Mouse (Mus musculus) embryonic facial prominence, embryonic 12.5 days (tissue): ENCODE results near the gene Olfr1425. TPM values are rescaled to one million over a fixed set of nuclear protein-coding genes. Genes with fewer than 3 reads are reported as not detected.
"Not testable (repeated sequence)": the region's sequence is repeated elsewhere in the genome, so short reads cannot be mapped to it uniquely, and the experiment has no call there.

Source experiments
- ATAC-seq: fragments of 200-750 bp; cut with Nextera tagmentation; 2 replicates; pipeline ENCODE4 v1.8.0; 2017; ENCODE audit not compliant: insufficient number of reproducible peaks, insufficient read depth, low FRiP score, low TSS enrichment
- H3K27ac ChIP-seq: fragments of 300-500 bp; sonication (generic); 2 replicates; pipeline ENCODE4 v1.5.1; 2016; ENCODE audit warnings: mild to moderate bottlenecking
- H3K27me3 ChIP-seq: fragments of 300-500 bp; sonication (generic); 2 replicates; pipeline ENCODE4 v1.6.1; 2016; ENCODE audit warnings: mild to moderate bottlenecking, moderate library complexity
- H3K36me3 ChIP-seq: fragments of 300-500 bp; sonication (generic); 2 replicates; pipeline ENCODE4 v1.6.1; 2016; ENCODE audit warnings: mild to moderate bottlenecking
- H3K4me1 ChIP-seq: fragments of 300-500 bp; sonication (generic); 2 replicates; pipeline ENCODE4 v1.6.1; 2016
- H3K4me2 ChIP-seq: fragments of 300-500 bp; sonication (generic); replicated peaks from 2 replicates; pipeline ENCODE4 v1.6.1; 2016; ENCODE audit warnings: mild to moderate bottlenecking, moderate library complexity
- H3K4me3 ChIP-seq: fragments of 300-500 bp; sonication (generic); 2 replicates; pipeline ENCODE4 v1.5.1; 2016; ENCODE audit warnings: mild to moderate bottlenecking
- H3K9ac ChIP-seq: fragments of 300-500 bp; sonication (generic); 2 replicates; pipeline ENCODE4 v1.6.1; 2016; ENCODE audit warnings: mild to moderate bottlenecking, moderate library complexity
- H3K9me3 ChIP-seq: fragments of 300-500 bp; sonication (generic); 2 replicates; pipeline ENCODE4 v1.6.1; 2016; ENCODE audit warnings: mild to moderate bottlenecking, moderate library complexity
- WGBS: fragments of 180-500 bp; shearing (Covaris S2); methylation state at CpG from one replicate; pipeline ENCODE4 v1.1.7; 2016; 5-methylcytosine and 5-hydroxymethylcytosine counted together
- polyA plus RNA-seq: library from polyadenylated mRNA; unstranded; fragments of >200 nt; fragmentation: Nextera tagmentation; extraction: Ambion mirVana; gene quantifications from 2 replicates; pipeline ENCODE4 v1.2.1, GENCODE M21; 2016

The Olfr1425 gene
- not detected in 2 replicates for polyA plus RNA-seq

DNA sequence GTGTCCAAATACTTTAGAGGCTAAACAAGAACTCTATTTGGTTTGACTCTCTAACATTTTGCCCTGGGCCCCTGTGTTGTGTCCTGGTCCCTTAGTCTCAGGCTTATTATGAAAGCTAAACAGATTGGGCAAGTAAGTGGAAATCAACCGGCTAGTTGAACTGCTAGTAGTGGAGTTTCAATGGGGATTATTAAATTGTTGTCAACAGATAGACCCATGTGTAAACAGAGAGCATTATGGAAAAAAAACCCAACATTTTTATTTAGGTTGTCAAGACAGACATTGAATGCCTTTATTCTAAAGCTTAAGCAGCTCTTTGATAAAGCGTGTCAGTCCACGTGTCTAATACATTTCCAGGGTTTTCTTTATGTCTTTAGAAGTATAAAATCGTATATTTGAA, at the start of gene Olfr1425:
Olfr1425 (minus strand) TSS at position 101 of the 400 bp plus-strand sequence.
- H3K36me3 ChIP-seq, H3K27ac ChIP-seq, H3K9ac ChIP-seq, ATAC-seq, H3K27me3 ChIP-seq, H3K4me2 ChIP-seq, H3K4me1 ChIP-seq, H3K9me3 ChIP-seq, H3K4me3 ChIP-seq: not testable (repeated sequence)
- 82% methylated on average over 4 of the region's 4 CpGs for WGBS

DNA sequence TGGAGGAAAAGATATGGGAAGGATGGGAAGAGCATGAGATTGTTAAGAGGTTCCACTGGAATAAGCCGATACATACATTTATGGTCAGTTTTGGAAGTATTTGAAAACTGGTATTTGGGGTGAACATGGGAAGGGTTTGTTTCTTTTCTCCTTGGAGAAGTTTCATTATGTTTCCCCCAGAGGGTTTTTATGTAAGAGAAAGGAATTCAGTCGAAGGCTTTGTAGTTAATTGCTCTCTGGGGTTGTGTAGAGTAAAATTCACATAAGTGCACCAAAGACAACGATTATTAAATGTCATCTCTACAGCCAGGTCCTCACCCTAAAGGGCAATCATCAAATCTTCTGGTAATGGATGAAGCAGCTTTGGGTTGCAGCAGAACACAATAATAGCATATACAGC, 45.6 kb upstream of the Olfr1425 start, which contains the start of gene Olfr76:
Olfr76 (minus strand) TSS at position 101 of the 400 bp plus-strand sequence.
- ATAC-seq = no peak
- H3K27ac ChIP-seq = no peak within 1 kb of the TSS
- H3K4me3 ChIP-seq = no peak within 1 kb of the TSS
- H3K4me1 ChIP-seq = no peaks in the 10 kb centered on the region
- H3K4me2 ChIP-seq = no peak within 1 kb of the TSS
- no peaks in the 10 kb centered on the region for H3K9me3 ChIP-seq
- WGBS = 61% methylated on average over 3 of the region's 3 CpGs
- no peaks in the 10 kb centered on the region for H3K36me3 ChIP-seq
- no peak within 1 kb of the TSS for H3K9ac ChIP-seq
- H3K27me3 ChIP-seq = no peaks in the 10 kb centered on the region

DNA sequence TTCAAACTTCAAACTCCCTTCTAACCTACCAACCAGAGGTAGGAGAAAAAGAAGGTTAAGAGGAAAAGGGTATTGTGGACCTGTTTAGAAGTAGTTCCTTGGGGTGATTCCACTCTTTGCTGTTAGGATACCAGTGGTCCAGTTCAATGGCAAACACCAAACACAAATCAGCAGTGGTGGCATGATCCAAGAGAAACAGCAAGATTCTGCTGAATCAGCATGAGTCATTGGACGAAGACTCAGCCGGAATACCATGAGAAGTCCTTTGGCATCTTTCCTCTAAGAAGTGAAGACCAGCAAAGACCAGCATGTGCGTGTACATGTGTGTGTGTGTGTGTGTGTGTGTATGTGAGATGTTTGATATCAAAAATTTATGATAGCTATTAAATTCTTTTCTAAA, 38.9 kb upstream of the Olfr1425 start:
- no peak for ATAC-seq
- Histone ChIP-seq H3K4me1 (no peaks in the 10 kb centered on the region), H3K4me2 (no peak overlapping the region), H3K4me3 (no peak overlapping the region), H3K27me3 (no peaks in the 10 kb centered on the region), H3K9me3 (no peaks in the 10 kb centered on the region), H3K27ac (no peak overlapping the region), H3K36me3 (no peaks in the 10 kb centered on the region), H3K9ac (no peak overlapping the region)
- 86% methylated on average over 3 of the region's 3 CpGs for WGBS

DNA sequence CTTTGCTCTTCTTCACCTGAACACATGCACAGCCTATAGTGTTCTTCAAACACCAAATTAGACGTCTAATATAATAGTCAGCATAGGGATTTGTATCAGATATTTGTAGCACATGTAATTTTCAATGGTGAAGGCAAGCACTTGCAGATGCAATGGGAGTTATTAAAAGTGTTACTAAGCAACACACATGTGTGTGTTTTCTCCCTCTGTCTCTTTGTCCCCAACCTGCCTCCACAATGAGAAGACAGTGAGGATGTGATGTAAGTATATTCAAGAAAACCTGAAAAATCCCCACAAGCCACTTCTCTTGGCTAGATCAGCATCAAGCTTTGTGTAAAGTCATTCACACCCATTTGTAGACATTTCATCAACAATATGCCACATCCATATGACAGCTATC, 38.3 kb upstream of the Olfr1425 start, which contains the start of gene Olfr1428:
Olfr1428 (minus strand) TSS at position 101 of the 400 bp plus-strand sequence.
- 71% methylated on average over 1 of the region's 1 CpGs for WGBS
- H3K27ac ChIP-seq = no peak within 1 kb of the TSS

DNA sequence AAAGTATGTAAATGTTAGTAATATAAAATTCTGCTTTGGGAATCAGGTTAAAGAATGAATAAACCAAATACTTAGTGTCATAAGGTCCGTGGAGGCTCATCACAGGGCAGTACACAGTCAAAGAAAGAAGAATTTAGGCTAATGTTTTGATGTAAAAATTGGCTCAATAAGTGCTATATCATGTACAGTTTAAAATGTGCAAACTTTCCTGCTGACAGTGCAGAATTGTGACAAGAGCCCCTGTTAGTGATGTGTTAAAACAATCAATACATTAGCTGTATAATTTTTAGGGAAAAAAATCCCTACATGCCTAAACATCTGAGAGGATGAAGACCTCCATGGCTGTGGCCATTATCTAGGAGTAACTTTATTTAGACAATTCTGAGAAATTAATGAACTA, 36.3 kb upstream of the Olfr1425 start:
- Histone ChIP-seq H3K9me3 (no peaks in the 10 kb centered on the region), H3K4me3 (no peak overlapping the region), H3K27me3 (no peaks in the 10 kb centered on the region), H3K4me1 (no peaks in the 10 kb centered on the region), H3K9ac (no peak overlapping the region), H3K36me3 (no peaks in the 10 kb centered on the region), H3K27ac (no peak overlapping the region), H3K4me2 (no peak overlapping the region)
- no peak for ATAC-seq
- 60% methylated on average over 1 of the region's 1 CpGs for WGBS

More for the DNA sequence above, 38.3 kb upstream of the Olfr1425 start, which contains the start of gene Olfr1428:
- Histone ChIP-seq H3K4me1 (no peaks in the 10 kb centered on the region), H3K4me3 (no peak within 1 kb of the TSS), H3K4me2 (no peak within 1 kb of the TSS), H3K9ac (no peak within 1 kb of the TSS), H3K27me3 (no peaks in the 10 kb centered on the region), H3K36me3 (no peaks in the 10 kb centered on the region), H3K9me3 (no peaks in the 10 kb centered on the region)
- no peak for ATAC-seq

DNA sequence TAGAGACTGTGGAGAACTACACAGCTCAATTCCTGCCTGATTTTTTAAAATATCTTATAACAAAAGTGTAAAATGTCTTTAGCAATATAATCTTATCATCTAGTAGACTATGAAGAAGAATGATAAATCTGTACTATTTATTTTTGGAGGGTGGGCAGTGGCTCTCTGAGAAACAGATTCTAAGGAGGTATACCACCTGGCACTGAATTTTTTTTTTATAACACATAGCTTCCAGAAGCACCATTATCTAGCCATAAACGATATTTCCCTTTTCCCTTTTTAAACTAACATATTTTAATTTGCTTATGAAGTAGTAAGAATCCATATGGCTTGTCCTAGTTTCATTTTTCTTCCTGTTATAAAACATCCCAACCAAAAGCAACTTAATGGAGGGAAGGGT, 27.0 kb upstream of the Olfr1425 start:
- WGBS = 62% methylated on average over 1 of the region's 1 CpGs
- no peaks in the 10 kb centered on the region for H3K9me3 ChIP-seq
- no peaks in the 10 kb centered on the region for H3K27me3 ChIP-seq
- H3K4me2 ChIP-seq = no peak overlapping the region
- no peak overlapping the region for H3K9ac ChIP-seq
- ATAC-seq = no peak
- no peaks in the 10 kb centered on the region for H3K36me3 ChIP-seq
- H3K4me1 ChIP-seq = no peaks in the 10 kb centered on the region
- no peak overlapping the region for H3K4me3 ChIP-seq
- H3K27ac ChIP-seq = no peak overlapping the region

DNA sequence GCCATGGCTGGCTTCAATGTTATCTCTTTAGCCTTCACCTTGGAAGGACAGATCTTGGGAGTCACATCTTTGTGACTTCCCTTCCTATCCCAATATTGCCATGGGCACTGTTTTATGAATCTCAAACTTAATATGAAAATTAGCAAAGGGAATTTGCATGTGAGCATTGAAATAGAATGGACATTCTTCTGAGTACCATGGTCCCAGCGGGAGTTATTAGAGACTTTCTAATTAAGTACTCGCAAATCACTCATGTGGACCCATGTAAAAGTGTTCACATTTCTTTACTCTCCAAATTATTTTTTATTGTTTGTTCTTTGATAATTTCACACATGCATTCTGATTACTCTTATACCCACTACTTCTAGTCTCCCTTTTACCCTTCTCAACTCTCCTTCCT, 25.7 kb upstream of the Olfr1425 start, which contains the start of gene Olfr1427:
Olfr1427 (minus strand) TSS at position 101 of the 400 bp plus-strand sequence.
- ATAC-seq = no peak
- no peaks in the 10 kb centered on the region for H3K36me3 ChIP-seq
- no peak within 1 kb of the TSS for H3K9ac ChIP-seq
- H3K9me3 ChIP-seq = no peaks in the 10 kb centered on the region
- H3K4me3 ChIP-seq = no peak within 1 kb of the TSS
- WGBS = 89% methylated on average over 2 of the region's 2 CpGs
- H3K27ac ChIP-seq = no peak within 1 kb of the TSS
- H3K27me3 ChIP-seq = no peaks in the 10 kb centered on the region
- no peaks in the 10 kb centered on the region for H3K4me1 ChIP-seq
- H3K4me2 ChIP-seq = no peak within 1 kb of the TSS

DNA sequence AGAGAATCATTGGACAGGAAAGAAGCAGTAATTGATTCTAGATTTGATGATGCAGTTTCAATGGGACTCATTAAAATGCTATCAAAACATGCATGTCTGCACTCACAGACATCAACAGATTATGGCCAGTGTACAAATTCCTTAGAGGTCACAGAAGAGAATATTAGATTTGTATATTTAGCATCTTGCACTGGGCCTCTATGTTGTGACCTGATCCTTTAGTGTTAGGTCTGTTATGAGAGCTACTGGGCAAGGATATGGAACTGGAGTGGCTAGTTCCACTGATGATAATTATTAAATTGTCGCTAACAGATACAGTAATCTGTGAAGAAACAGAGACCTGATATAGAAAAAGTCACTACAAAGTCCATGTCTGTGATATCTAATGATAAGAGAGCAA, 14.4 kb upstream of the Olfr1425 start, which contains the start of gene Olfr1426:
Olfr1426 (minus strand) TSS at position 101 of the 400 bp plus-strand sequence.
- Histone ChIP-seq H3K4me1 (no peaks in the 10 kb centered on the region), H3K4me3 (no peak within 1 kb of the TSS), H3K27ac (no peak within 1 kb of the TSS), H3K9ac (no peak within 1 kb of the TSS), H3K36me3 (no peaks in the 10 kb centered on the region), H3K9me3 (no peaks in the 10 kb centered on the region), H3K4me2 (no peak within 1 kb of the TSS), H3K27me3 (no peaks in the 10 kb centered on the region)
- 86% methylated on average over 1 of the region's 1 CpGs for WGBS
- no peak for ATAC-seq

DNA sequence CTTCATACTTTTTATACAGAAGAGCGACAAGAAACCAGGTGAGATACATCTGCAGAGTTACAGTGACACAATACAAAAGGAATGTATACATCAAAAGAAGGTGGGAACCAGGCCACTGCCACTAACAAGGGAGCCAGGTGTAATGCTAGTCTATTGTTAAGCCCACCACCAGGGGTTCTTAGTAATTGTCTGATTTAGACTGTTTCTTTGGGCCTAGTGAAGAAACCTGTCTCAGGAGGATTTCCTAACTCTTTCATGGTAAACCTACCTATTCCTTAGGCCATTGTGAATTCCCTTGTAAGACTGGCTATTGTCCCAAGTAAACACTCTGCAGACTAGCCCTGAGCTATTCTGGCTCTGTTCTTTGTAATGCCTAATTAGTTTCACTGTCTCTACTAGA, 8.0 kb downstream of the Olfr1425 start:
- not testable (repeated sequence) for H3K27ac ChIP-seq, H3K4me2 ChIP-seq, H3K4me3 ChIP-seq, H3K4me1 ChIP-seq, H3K36me3 ChIP-seq, ATAC-seq, H3K9me3 ChIP-seq, H3K27me3 ChIP-seq, H3K9ac ChIP-seq
- 88% methylated on average over 1 of the region's 1 CpGs for WGBS

DNA sequence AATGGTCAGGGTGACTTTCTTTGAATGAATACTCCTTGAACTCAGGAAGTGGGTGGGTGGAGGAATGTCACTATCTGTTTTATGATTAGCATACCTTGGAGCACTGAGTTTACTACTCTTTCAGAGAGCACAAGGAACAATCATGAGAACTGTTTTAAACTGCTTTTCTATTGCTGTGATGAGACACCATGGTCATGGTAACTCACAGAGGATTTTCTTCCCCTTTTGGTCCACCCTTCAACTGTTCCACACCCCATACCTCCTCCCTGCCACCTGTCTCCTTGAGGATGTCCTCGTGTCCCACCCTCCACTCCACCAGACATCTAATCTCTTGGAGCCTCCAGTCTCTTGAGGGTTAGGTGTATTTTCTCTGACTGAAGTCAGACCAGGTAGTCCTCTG, 9.7 kb downstream of the Olfr1425 start:
- not testable (repeated sequence) for ATAC-seq, H3K9me3 ChIP-seq, H3K36me3 ChIP-seq, H3K27ac ChIP-seq, H3K9ac ChIP-seq, H3K27me3 ChIP-seq, H3K4me2 ChIP-seq, H3K4me3 ChIP-seq, H3K4me1 ChIP-seq
- WGBS = 54% methylated on average over 1 of the region's 1 CpGs

DNA sequence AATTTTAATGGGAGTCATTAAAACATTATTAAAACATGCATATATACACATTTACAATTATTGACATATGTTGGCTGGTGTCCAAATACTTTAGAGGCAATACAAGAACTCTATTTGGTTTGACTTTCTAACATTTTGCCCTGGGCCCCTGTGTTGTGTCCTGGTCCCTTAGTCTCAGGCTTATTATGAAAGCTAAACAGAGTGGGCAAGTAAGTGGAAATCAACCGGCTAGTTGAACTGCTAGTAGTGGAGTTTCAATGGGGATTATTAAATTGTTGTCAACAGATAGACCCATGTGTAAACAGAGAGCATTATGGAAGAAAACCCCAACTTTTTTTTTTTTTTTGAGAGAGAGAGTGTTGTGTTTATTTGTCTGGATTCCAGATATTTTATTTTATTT, 14.9 kb downstream of the Olfr1425 start, which contains the start of gene Olfr1424:
Olfr1424 (minus strand) TSS at position 101 of the 400 bp plus-strand sequence.
- not testable (repeated sequence) for H3K27me3 ChIP-seq, ATAC-seq, H3K9ac ChIP-seq, H3K4me2 ChIP-seq, H3K27ac ChIP-seq, H3K9me3 ChIP-seq, H3K36me3 ChIP-seq, H3K4me1 ChIP-seq, H3K4me3 ChIP-seq
- 77% methylated on average over 1 of the region's 1 CpGs for WGBS

DNA sequence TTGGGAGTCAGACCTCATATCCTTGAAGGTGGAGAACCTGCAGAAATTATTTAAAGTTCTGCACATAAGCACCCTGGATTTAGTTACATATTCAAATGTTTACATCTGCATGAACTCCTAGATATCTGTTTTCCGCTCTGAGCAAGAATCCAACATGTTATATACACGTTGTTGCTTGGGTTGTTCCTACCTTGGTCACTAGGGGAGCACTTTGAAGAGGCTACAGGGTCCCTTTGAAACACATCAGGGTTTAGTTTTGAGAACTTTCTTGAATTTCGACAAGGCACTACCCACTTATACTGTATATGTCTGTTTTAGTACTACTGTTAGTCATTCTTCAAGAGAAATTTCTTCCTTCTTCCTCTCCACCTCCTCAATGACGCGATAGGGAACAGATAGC, 34.4 kb downstream of the Olfr1425 start:
- Histone ChIP-seq H3K27me3 (no peaks in the 10 kb centered on the region), H3K9me3 (no peaks in the 10 kb centered on the region), H3K36me3 (no peaks in the 10 kb centered on the region), H3K9ac (no peak overlapping the region), H3K4me2 (no peak overlapping the region), H3K27ac (no peak overlapping the region), H3K4me3 (no peak overlapping the region), H3K4me1 (no peaks in the 10 kb centered on the region)
- 86% methylated on average over 5 of the region's 5 CpGs for WGBS
- no peak for ATAC-seq
